Mouse (Mus musculus) neural tube, embryonic 14.5 days (tissue): ENCODE results near the gene Cebpb. TPM values are rescaled to one million over a fixed set of nuclear protein-coding genes. Genes with fewer than 3 reads are reported as not detected.

ENCODE experiments used
- ATAC-seq: fragments of 200-750 bp; cut with Nextera tagmentation; 2 replicates; pipeline ENCODE4 v1.8.0; 2017; ENCODE audit warnings: low read depth, mild to moderate bottlenecking, moderate TSS enrichment, moderate library complexity
- H3K27ac ChIP-seq: fragments of 300-500 bp; sonication (generic); 2 replicates; pipeline ENCODE4 v1.5.1; 2014; ENCODE audit warnings: low read depth, mild to moderate bottlenecking, control low read depth, low read length, moderate library complexity, mixed read lengths
- H3K27me3 ChIP-seq: fragments of 300-500 bp; sonication (generic); 2 replicates; pipeline ENCODE4 v1.6.1; 2014; ENCODE audit warnings: low read length; ENCODE audit not compliant: control insufficient read depth, insufficient read depth
- H3K36me3 ChIP-seq: fragments of 300-500 bp; sonication (generic); 2 replicates; pipeline ENCODE4 v1.6.1; 2014; ENCODE audit warnings: low read length, mixed read lengths; ENCODE audit not compliant: control insufficient read depth, insufficient read depth
- H3K4me1 ChIP-seq: fragments of 300-500 bp; sonication (generic); 2 replicates; pipeline ENCODE4 v1.6.1; 2014; ENCODE audit warnings: low read length; ENCODE audit not compliant: control insufficient read depth, insufficient read depth
- H3K4me2 ChIP-seq: fragments of 300-500 bp; sonication (generic); 2 replicates; pipeline ENCODE4 v1.6.1; 2014; ENCODE audit warnings: mild to moderate bottlenecking, low read depth, low read length, control low read depth
- H3K4me3 ChIP-seq: fragments of 300-500 bp; sonication (generic); 2 replicates; pipeline ENCODE4 v1.5.1; 2014; ENCODE audit warnings: low read depth, low read length, control low read depth, mixed read lengths
- H3K9ac ChIP-seq: fragments of 300-500 bp; sonication (generic); replicated peaks from 2 replicates; pipeline ENCODE4 v1.6.1; 2014; ENCODE audit warnings: low read depth, mild to moderate bottlenecking, control low read depth, low read length, mixed read lengths
- H3K9me3 ChIP-seq: fragments of 300-500 bp; sonication (generic); 2 replicates; pipeline ENCODE4 v1.6.1; 2016; ENCODE audit warnings: low read length; ENCODE audit not compliant: control insufficient read depth
- WGBS: fragments of 180-500 bp; shearing (Covaris S2); extraction: QIAGEN DNeasy Blood & Tissue Kit; methylation state at CpG from one replicate; pipeline ENCODE4 v1.1.7; 2014; 5-methylcytosine and 5-hydroxymethylcytosine counted together
- polyA plus RNA-seq: library from polyadenylated mRNA; unstranded; fragments of >200 nt; fragmentation: Nextera tagmentation; extraction: Ambion mirVana; gene quantifications from 2 replicates; pipeline ENCODE4 v1.2.1, GENCODE M21; 2014

The Cebpb gene
- polyA plus RNA-seq, 1 experiment from 2014 or later = 1.1 TPM

DNA sequence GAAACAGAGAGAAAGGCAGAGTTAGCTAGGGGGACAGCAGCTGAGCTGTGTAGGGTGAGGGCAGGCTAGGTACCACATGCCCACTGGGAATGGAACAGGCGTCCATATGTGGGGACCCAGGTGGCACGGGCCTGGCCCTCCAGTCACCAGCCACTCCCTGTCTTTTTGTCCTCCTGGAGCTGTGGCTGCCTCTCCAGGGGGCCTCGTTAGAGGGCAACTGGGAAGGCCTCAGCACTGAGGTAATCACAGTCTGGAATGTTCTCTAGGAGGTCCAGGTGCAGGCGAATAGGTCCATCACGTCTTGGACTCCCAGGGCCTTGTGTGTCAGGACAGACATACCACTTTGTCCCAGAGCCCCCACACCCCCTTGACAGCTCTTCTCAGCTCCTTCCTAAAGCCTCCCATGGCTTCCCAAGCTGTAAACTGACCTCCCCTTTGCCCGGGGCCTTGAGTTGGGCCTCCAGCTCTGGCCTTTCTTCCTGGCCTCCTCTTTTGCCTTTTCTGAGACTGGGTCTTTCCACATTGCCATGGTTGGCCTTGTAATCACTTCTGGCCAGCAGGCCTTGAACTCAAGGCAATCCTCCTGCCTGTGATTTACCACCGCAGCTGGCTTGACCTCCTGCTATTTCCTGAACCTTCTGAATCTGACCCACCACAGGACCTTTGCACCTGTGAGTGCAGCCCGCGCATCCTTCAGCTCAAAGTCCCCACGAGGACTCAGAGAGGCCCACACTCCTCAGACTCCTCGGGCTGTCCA lies 17.6 kb downstream of the Cebpb start:
- H3K27ac ChIP-seq = no peak overlapping the region
- no peak overlapping the region for H3K4me2 ChIP-seq
- H3K9ac ChIP-seq = no peak overlapping the region
- no peaks in the 10 kb centered on the region for H3K4me1 ChIP-seq
- H3K4me3 ChIP-seq = no peak overlapping the region
- ATAC-seq = no peak
- no peaks in the 10 kb centered on the region for H3K27me3 ChIP-seq
- 71% methylated on average over 11 of the region's 11 CpGs for WGBS
- H3K9me3 ChIP-seq = no peaks in the 10 kb centered on the region
- H3K36me3 ChIP-seq = no peaks in the 10 kb centered on the region

DNA sequence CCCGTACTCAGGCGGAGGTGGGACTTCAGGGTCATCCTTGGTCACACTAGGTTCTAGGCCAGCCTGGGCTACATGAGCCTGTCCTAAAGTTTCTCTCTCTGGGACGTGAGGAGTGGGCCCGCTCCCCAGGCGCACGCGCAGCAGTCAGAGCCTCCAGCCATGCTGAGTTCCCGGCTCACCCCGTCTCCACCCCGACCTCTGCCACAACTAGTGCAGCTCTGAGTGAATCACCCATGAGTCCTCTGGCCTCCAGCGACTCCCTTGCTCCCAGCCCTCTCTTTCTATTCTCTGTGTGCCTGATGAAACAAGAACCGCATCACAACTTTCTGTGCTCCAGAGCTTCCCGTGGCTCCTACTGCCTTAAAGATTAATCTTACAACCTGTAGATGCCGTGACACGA lies 19.7 kb downstream of the Cebpb start:
- no peaks in the 10 kb centered on the region for H3K27me3 ChIP-seq
- H3K36me3 ChIP-seq = no peaks in the 10 kb centered on the region
- no peaks in the 10 kb centered on the region for H3K4me1 ChIP-seq
- H3K9me3 ChIP-seq = no peaks in the 10 kb centered on the region
- no peak for ATAC-seq
- H3K4me2 ChIP-seq = no peak overlapping the region
- H3K4me3 ChIP-seq = no peak overlapping the region
- H3K9ac ChIP-seq = no peak overlapping the region
- H3K27ac ChIP-seq = no peak overlapping the region
- WGBS = 66% methylated on average over 15 of the region's 15 CpGs

DNA sequence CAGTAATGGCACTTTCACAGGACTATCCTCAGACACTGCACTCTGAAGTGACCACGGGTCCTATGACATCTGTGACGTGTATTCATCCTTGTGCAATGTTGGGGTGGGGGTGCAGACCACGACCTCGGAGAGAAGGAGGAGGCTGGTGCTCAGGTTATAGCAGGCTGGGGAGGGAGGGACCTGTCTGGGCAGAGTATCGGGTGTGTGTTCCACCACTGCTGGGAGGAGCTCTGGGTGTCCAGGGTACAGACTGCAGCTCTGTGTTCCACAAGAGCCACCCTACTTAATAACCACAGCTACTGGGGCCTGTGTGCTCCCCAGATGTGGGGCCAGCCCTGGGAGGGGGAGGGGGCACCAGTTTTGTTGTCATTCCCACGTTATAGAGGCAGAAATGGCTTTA lies 21.3 kb downstream of the Cebpb start:
- Histone ChIP-seq H3K4me3 (no peak overlapping the region), H3K4me2 (no peak overlapping the region), H3K27ac (no peak overlapping the region), H3K27me3 (no peaks in the 10 kb centered on the region), H3K9me3 (no peaks in the 10 kb centered on the region), H3K4me1 (no peaks in the 10 kb centered on the region), H3K36me3 (no peaks in the 10 kb centered on the region), H3K9ac (no peak overlapping the region)
- ATAC-seq = no peak
- 66% methylated on average over 6 of the region's 6 CpGs for WGBS

DNA sequence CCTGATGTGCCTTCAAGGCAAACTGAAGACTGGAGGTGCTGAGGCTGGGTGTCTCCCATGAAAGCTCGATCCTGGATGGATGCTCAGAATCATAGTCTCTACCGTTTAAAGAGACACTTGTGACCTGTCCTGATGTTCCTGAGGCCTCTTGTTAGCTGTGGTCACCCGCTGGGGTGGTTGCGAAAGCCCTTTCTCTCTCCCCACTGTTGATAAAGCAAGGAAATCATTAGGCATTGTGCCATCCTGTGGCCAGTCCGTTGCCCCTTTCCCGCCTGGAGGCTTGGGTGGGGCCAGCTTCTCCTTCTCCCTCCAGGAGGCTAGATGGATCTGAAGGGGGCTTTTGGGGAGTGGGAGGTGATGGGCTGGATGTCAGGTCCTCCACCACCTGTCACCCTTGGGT lies 21.9 kb downstream of the Cebpb start:
- no peaks in the 10 kb centered on the region for H3K27me3 ChIP-seq
- ATAC-seq = no peak
- no peaks in the 10 kb centered on the region for H3K36me3 ChIP-seq
- no peak overlapping the region for H3K4me2 ChIP-seq
- no peak overlapping the region for H3K27ac ChIP-seq
- H3K4me1 ChIP-seq = no peaks in the 10 kb centered on the region
- no peak overlapping the region for H3K9ac ChIP-seq
- no peak overlapping the region for H3K4me3 ChIP-seq
- H3K9me3 ChIP-seq = no peaks in the 10 kb centered on the region
- 55% methylated on average over 6 of the region's 6 CpGs for WGBS

DNA sequence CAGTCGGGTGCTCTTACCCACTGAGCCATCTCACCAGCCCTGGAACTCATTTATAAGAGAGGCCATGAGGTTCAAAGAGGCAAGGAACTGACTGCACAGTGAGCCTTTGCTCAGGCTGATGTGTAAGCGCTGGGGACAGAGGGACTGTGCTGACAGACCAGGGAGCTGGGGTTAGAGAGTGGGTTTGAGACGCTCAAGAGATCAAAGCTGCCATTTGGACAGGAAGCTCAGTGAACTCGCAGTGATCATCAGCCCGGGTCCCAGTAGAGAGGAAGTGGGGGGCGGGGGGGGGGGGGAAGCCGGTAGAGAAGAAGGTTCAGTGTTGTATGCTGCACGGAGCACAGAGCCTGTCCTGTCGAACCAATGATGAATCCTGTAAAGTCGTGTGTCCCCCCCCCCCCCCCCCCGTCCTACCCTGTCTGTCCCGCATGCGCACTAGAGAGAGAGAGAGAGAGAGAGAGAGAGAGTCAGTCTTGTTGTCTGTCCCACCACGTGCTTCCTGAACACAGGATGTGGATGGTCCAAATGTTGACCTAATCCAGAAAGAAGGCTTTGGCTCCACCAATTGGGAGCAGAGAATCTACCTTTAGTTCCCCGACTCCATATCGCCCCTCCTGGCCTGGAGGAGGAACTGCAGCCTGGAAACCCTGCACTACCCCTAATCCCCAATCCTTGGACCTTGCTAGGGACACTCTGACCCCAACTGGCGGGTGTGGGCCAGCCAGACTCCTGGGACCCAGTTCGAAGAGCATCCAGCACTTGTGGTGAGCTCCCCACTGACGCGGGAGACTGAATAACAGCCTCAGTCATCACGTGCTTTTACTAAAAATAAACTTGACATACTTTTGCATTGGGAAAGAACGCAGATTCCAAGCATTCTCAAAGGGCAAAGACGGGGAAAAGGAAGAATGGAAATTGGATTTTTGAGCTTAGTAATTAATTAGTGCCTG lies 24.4 kb downstream of the Cebpb start:
- Histone ChIP-seq H3K36me3 (no peaks in the 10 kb centered on the region), H3K9ac (no peak overlapping the region), H3K4me1 (no peaks in the 10 kb centered on the region), H3K4me3 (no peak overlapping the region), H3K4me2 (no peak overlapping the region), H3K9me3 (no peaks in the 10 kb centered on the region), H3K27ac (no peak overlapping the region), H3K27me3 (no peaks in the 10 kb centered on the region)
- no peak for ATAC-seq
- 84% methylated on average over 18 of the region's 23 CpGs for WGBS

DNA sequence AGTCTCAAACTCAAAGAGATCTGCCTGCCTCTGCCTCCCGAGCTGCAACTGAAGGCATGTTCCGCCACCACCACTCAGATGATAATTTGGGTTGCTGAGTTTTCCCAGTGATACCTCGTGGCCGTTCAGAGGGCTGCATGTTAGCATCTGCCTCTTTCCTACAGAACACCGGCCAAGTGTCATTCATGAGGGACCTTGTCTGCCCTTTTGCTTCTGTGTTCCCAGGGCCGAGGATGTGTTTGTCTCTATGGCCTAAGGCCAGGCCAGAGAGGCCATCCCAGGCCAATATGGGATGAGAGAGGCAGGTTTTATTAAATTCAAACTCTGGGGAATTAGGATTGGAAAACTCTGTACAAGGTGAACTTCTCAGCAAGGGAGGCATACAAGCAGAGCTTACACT lies 25.6 kb downstream of the Cebpb start:
- no peaks in the 10 kb centered on the region for H3K9me3 ChIP-seq
- H3K27me3 ChIP-seq = no peaks in the 10 kb centered on the region
- no peak overlapping the region for H3K9ac ChIP-seq
- no peak overlapping the region for H3K27ac ChIP-seq
- ATAC-seq = no peak
- no peak overlapping the region for H3K4me3 ChIP-seq
- H3K36me3 ChIP-seq = no peaks in the 10 kb centered on the region
- H3K4me2 ChIP-seq = no peak overlapping the region
- 91% methylated on average over 6 of the region's 6 CpGs for WGBS
- no peaks in the 10 kb centered on the region for H3K4me1 ChIP-seq

DNA sequence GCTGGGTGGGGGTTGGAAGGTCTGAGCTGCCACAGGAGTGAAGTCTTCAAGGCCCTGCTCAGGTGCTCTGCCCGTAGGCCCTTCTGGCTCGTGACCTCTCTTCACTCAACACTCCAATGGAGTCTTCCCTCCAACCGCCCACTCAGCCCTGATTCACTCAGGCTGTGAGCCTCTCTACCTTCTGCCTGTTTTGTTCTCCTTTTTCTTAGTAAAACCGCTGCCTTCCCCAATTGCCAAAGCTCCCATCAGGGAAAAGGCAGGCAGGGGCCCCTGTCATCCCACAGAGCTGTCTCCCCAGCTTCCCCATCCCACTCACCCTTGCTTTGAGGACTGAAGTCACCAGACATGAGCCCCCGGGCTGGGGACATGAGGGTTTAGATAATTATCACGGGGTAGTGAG lies 26.3 kb downstream of the Cebpb start:
- no peak for ATAC-seq
- no peaks in the 10 kb centered on the region for H3K9me3 ChIP-seq
- H3K4me1 ChIP-seq = no peaks in the 10 kb centered on the region
- no peak overlapping the region for H3K4me3 ChIP-seq
- no peaks in the 10 kb centered on the region for H3K27me3 ChIP-seq
- no peaks in the 10 kb centered on the region for H3K36me3 ChIP-seq
- H3K9ac ChIP-seq = no peak overlapping the region
- WGBS = 78% methylated on average over 6 of the region's 6 CpGs
- no peak overlapping the region for H3K4me2 ChIP-seq
- H3K27ac ChIP-seq = no peak overlapping the region

DNA sequence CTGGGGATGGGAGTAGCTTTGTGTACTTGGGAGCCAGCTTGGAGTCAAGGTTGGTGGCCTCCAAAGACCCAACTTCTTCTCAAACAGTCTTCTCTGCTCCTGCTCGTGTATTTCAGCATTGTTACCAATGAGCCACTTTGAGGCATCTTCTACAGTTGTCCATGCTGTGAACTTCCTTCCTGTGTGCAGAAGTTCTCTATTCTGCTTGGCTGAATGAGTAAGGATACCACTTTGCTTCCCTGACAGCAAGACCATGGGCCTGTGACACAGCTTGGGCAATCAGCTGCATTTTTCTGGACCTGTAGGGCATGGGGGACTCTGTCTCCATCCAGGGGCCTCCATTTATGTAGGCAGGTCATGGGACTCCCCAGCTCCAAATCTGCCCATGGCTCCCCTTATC lies 28.5 kb downstream of the Cebpb start:
- no peaks in the 10 kb centered on the region for H3K36me3 ChIP-seq
- H3K27me3 ChIP-seq = no peaks in the 10 kb centered on the region
- 96% methylated on average over 1 of the region's 1 CpGs for WGBS
- no peak overlapping the region for H3K4me3 ChIP-seq
- H3K9ac ChIP-seq = no peak overlapping the region
- no peaks in the 10 kb centered on the region for H3K9me3 ChIP-seq
- no peaks in the 10 kb centered on the region for H3K4me1 ChIP-seq
- no peak for ATAC-seq
- no peak overlapping the region for H3K27ac ChIP-seq
- H3K4me2 ChIP-seq = no peak overlapping the region

DNA sequence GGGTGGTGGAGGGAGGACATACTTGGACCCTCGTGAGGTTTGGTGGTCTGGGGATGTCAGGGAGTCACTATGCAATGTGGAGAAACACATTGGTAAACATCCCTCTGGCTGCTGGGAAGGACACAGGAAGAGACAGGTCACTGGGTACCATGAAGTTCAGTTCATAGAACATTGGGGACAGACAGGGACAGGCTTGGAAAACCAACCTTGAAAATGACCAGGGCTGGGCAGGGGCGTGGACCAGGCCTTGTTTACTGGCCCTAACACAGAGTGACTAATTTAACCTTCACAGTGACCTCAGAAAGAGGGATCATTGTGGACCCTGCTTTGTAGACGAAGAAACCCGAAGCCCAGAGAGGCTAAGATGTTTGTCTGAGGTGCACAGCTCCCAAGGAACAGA lies 30.8 kb downstream of the Cebpb start:
- no peak overlapping the region for H3K4me2 ChIP-seq
- ATAC-seq = no peak
- no peaks in the 10 kb centered on the region for H3K36me3 ChIP-seq
- WGBS = 87% methylated on average over 4 of the region's 4 CpGs
- no peak overlapping the region for H3K4me3 ChIP-seq
- no peak overlapping the region for H3K9ac ChIP-seq
- H3K27me3 ChIP-seq = no peaks in the 10 kb centered on the region
- no peaks in the 10 kb centered on the region for H3K4me1 ChIP-seq
- no peak overlapping the region for H3K27ac ChIP-seq
- no peaks in the 10 kb centered on the region for H3K9me3 ChIP-seq
